Mouse (Mus musculus): ENCODE data around the gene Vti1a. TPM values are rescaled to one million over a fixed set of nuclear protein-coding genes. Genes with fewer than 3 reads are reported as not detected.
A peak's percentile ranks its signal among the peaks of the same experiment; 100 is the strongest.

Vti1a gene
- polyA plus RNA-seq, 1 experiment: 17.6 TPM

DNA sequence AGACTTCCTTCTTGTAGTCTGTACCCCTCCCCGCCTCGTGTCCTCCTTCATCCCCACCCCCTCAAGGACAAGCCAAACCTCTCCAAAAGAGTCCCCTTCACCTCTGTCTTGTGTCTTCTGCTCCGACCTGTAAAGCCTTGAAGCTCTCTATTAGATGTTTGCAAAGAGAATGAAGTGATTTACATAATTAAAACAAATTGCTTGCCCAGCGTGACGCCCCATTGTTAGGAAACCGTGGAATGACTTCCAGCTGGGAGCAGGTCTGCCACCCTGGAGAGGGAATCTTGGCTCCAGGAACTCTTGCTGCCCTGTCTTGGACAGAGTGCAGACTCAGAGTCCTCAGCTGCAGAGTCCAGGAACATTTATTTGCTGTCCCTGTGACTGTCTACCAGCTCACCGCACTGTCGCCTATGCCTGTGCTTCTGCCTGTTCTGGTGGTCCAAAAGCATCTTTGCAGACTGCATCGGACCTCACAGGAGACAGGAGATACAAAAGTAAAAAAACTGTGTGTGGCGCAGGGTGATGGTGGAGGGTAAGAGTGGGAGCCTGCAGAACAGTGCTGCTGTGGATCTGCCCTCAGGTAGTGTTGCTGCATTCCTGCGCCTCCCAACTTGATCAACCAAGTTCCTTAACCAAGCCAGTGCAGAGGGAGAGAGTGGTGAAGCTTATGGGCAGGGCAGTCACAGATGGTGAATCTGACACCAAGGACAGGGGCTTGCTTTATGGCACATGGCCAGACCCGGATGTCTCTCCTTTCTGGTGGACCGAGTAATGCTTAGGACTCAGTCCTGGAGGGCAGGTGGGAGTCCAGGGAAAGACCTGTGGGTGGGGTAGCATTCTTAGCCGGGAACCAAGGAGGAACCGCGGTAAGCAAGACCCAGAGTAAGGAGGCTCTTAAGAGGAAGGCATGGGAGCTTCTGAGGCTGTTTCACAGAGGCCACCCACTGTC lies 273.1 kb downstream of the Vti1a start:
- H3K4me3 ChIP-seq (ENCODE audit: low read depth, low read length): no peak overlapping the region
- peaks cover 2% of the 10 kb centered on the region; the same call in 1 of the 2 replicates for H3K9me3 ChIP-seq (replicated peaks; ENCODE audit: control insufficient read depth, insufficient read depth, low read length, poor library complexity, severe bottlenecking)
- H3K4me1 ChIP-seq (ENCODE audit: control insufficient read depth, insufficient read depth, low read length): peaks cover 4% of the 10 kb centered on the region
- no peak overlapping the region for H3K27ac ChIP-seq (ENCODE audit: insufficient read depth, low read length)
- no peaks in the 10 kb centered on the region for H3K27me3 ChIP-seq (ENCODE audit: control insufficient read depth, insufficient read depth, low read length, poor library complexity, severe bottlenecking)
- no peak for TF ChIP-seq POLR2A (IDR thresholded peaks at IDR 0.05; ENCODE audit: insufficient read depth, low read length)
- peak; percentile 92 for TF ChIP-seq EP300 (IDR thresholded peaks at IDR 0.05; ENCODE audit: insufficient read depth, low read depth, low read length)
- no peaks in the 10 kb centered on the region for H3K36me3 ChIP-seq (ENCODE audit: control insufficient read depth, insufficient read depth, low read length, poor library complexity, severe bottlenecking)
- no peak overlapping the region for H3K9ac ChIP-seq (ENCODE audit: low read depth, poor library complexity, severe bottlenecking)

DNA sequence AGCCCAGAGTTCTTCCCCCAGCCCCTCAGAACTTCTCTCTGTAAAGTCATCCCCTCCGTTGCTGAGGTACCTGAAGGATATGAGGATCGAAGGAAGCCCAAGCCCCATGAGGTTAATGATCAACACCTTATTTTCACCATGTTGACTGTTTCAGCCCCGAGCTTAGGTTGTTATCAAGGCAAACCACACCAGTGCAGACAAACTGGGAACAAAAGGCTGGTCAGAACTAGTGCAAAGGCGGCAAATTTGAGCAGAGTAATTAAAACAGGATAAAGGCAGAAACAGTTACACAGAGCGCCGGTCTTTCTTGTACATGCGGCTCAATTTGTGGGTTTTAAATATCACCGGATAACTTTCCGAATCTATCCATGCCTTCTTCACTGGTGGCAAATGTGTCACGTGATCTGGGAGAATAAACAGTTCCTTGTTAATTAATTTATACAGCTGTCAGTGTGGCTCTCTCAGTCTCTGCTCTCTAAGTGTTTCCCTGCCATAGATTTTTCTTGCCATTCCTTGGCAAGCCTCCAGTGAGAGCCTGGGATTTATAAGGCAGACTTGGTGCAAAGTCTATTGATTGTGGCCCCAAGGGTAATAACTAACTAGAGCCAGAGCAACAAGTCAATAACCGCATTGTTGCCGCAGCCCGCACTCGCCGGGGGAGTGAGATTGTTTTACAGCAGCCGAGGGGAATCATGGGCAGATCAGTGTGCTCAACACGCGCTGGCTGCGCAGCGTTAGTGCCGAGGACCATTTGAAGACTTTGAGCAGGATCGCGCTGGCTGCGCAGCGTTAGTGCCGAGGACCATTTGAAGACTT lies 277.0 kb downstream of the Vti1a start:
- Histone ChIP-seq H3K9me3 (replicated peaks; ENCODE audit: control insufficient read depth, insufficient read depth, low read length, poor library complexity, severe bottlenecking) (peaks cover 2% of the 10 kb centered on the region; the same call in 1 of the 2 replicates), H3K9ac (ENCODE audit: low read depth, poor library complexity, severe bottlenecking) (no peak overlapping the region), H3K27me3 (ENCODE audit: control insufficient read depth, insufficient read depth, low read length, poor library complexity, severe bottlenecking) (no peaks in the 10 kb centered on the region), H3K36me3 (ENCODE audit: control insufficient read depth, insufficient read depth, low read length, poor library complexity, severe bottlenecking) (no peaks in the 10 kb centered on the region), H3K27ac (ENCODE audit: insufficient read depth, low read length) (no peak overlapping the region), H3K4me3 (ENCODE audit: low read depth, low read length) (no peak overlapping the region), H3K4me1 (ENCODE audit: control insufficient read depth, insufficient read depth, low read length) (peaks cover 4% of the 10 kb centered on the region)
- TF ChIP-seq POLR2A (IDR thresholded peaks at IDR 0.05; ENCODE audit: insufficient read depth, low read length): no peak
- no peak for TF ChIP-seq CTCF (IDR thresholded peaks at IDR 0.05; ENCODE audit: low read depth, low read length)
- no peak for TF ChIP-seq EP300 (IDR thresholded peaks at IDR 0.05; ENCODE audit: insufficient read depth, low read depth, low read length)

DNA sequence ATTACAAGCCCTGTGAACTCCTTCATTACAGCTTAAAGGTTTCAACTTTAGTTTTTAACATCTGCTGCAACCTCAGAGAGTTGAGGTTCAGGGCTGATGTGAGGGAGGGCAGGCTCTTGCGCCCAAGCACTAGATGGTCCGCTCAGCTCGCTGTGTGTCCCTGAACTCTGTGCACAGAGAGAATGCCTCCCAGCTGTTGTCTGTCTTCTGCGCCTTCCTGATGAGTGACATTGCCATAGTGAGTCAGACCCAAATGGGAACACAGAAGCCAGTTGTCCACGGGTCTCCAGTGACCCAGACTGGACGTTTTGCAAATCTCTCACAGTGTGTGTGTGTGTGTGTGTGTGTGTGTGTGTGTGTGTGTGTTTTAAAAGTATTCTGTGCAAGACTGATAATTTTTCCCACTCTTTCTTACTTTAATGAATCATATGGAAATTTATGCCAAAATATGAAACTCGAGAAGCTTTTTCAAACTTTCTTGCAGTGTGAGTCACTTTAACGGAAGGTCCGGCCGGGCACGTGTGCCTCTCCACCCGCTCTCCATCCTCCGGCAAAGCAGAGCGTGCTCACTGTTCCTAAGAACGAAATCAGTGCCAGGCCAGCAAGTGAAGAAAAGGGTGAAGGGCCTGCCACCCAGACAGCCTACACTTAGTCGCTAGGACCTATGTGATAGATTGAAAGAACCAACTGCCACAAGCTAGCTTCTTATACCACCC lies 277.8 kb downstream of the Vti1a start:
- Histone ChIP-seq H3K9ac (ENCODE audit: low read depth, poor library complexity, severe bottlenecking) (no peak overlapping the region), H3K36me3 (ENCODE audit: control insufficient read depth, insufficient read depth, low read length, poor library complexity, severe bottlenecking) (no peaks in the 10 kb centered on the region), H3K4me1 (ENCODE audit: control insufficient read depth, insufficient read depth, low read length) (peaks cover 2% of the 10 kb centered on the region), H3K27ac (ENCODE audit: insufficient read depth, low read length) (no peak overlapping the region), H3K27me3 (ENCODE audit: control insufficient read depth, insufficient read depth, low read length, poor library complexity, severe bottlenecking) (no peaks in the 10 kb centered on the region), H3K4me3 (ENCODE audit: low read depth, low read length) (no peak overlapping the region), H3K9me3 (replicated peaks; ENCODE audit: control insufficient read depth, insufficient read depth, low read length, poor library complexity, severe bottlenecking) (peaks cover 2% of the 10 kb centered on the region; the same call in 1 of the 2 replicates)
- TF ChIP-seq CTCF (IDR thresholded peaks at IDR 0.05; ENCODE audit: low read depth, low read length) (no peak), POLR2A (IDR thresholded peaks at IDR 0.05; ENCODE audit: insufficient read depth, low read length) (no peak), EP300 (IDR thresholded peaks at IDR 0.05; ENCODE audit: insufficient read depth, low read depth, low read length) (no peak)

DNA sequence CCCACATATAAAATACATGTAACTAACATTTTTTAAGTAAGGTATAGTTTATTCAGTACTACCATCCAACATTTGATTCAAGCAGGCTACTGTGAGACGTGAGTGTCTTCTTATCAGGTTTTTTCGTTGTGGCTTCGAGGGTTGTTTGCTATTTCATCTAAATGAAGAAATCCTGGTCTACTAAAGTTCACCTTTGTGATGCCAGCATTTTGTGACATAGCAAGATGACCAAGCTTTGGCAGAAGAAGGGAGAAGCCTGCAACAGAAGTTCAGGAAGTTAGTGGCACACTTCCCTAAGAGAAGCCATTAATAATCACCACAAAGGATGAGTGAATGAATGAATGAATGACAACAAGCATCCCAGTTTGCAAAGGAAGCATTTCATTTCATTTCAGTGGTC lies 278.4 kb downstream of the Vti1a start:
- TF ChIP-seq POLR2A (IDR thresholded peaks at IDR 0.05; ENCODE audit: insufficient read depth, low read length) (no peak), CTCF (IDR thresholded peaks at IDR 0.05; ENCODE audit: low read depth, low read length) (no peak), EP300 (IDR thresholded peaks at IDR 0.05; ENCODE audit: insufficient read depth, low read depth, low read length) (no peak)
- Histone ChIP-seq H3K36me3 (ENCODE audit: control insufficient read depth, insufficient read depth, low read length, poor library complexity, severe bottlenecking) (no peaks in the 10 kb centered on the region), H3K9me3 (replicated peaks; ENCODE audit: control insufficient read depth, insufficient read depth, low read length, poor library complexity, severe bottlenecking) (peaks cover 2% of the 10 kb centered on the region; the same call in 1 of the 2 replicates), H3K9ac (ENCODE audit: low read depth, poor library complexity, severe bottlenecking) (no peak overlapping the region), H3K27me3 (ENCODE audit: control insufficient read depth, insufficient read depth, low read length, poor library complexity, severe bottlenecking) (no peaks in the 10 kb centered on the region), H3K4me1 (ENCODE audit: control insufficient read depth, insufficient read depth, low read length) (no peaks in the 10 kb centered on the region), H3K27ac (ENCODE audit: insufficient read depth, low read length) (no peak overlapping the region), H3K4me3 (ENCODE audit: low read depth, low read length) (no peak overlapping the region)

DNA sequence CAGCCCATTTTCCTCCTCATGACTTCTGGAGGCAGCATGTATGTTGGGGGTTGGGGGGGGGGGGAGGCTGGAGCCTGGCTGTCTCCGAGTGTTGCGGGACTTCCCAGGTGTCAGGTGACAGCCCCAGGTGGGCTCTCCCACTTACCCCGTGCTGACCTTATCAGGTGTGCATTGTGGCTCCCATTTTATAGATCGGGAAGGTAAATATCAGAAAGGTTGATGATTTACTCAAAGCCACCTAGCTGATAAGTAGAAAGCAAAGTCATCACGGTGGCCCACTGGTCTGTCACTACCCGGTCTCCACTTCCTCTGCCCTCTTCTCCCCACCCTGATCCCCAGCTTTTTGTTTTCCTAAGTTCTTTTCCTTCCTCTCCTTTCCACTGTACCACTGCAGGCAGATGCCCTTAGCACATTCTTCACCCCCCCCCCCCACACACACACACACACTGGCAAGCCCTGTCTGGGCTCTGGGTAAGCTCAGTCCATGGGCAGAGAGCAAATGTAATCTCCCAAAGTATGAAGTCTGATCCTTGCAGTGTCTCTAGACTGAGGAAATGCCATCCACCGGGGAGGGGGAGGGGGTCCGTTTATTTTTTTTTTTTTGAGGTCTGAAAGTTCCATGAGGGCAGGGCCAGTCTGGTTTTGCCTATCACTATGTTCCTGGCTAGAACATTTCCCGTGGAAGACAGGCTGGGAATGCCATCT lies 280.0 kb downstream of the Vti1a start:
- no peak overlapping the region for H3K27ac ChIP-seq (ENCODE audit: insufficient read depth, low read length)
- no peaks in the 10 kb centered on the region for H3K27me3 ChIP-seq (ENCODE audit: control insufficient read depth, insufficient read depth, low read length, poor library complexity, severe bottlenecking)
- H3K9me3 ChIP-seq (replicated peaks; ENCODE audit: control insufficient read depth, insufficient read depth, low read length, poor library complexity, severe bottlenecking): peaks cover 2% of the 10 kb centered on the region; the same call in 1 of the 2 replicates
- no peak overlapping the region for H3K4me3 ChIP-seq (ENCODE audit: low read depth, low read length)
- no peak for TF ChIP-seq CTCF (IDR thresholded peaks at IDR 0.05; ENCODE audit: low read depth, low read length)
- no peak for TF ChIP-seq POLR2A (IDR thresholded peaks at IDR 0.05; ENCODE audit: insufficient read depth, low read length)
- no peak for TF ChIP-seq EP300 (IDR thresholded peaks at IDR 0.05; ENCODE audit: insufficient read depth, low read depth, low read length)
- H3K4me1 ChIP-seq (ENCODE audit: control insufficient read depth, insufficient read depth, low read length): no peaks in the 10 kb centered on the region
- H3K9ac ChIP-seq (ENCODE audit: low read depth, poor library complexity, severe bottlenecking): no peak overlapping the region
- H3K36me3 ChIP-seq (ENCODE audit: control insufficient read depth, insufficient read depth, low read length, poor library complexity, severe bottlenecking): no peaks in the 10 kb centered on the region
